Mouse (Mus musculus) layer of hippocampus, adult 18-20 months (tissue): ENCODE data around the gene AI413582. TPM values are rescaled to one million over a fixed set of nuclear protein-coding genes. Genes with fewer than 3 reads are reported as not detected.

Source experiments
- DNase-seq, 2 experiments: peaks; one replicate each; pipeline ENCODE4 v3.0.0; 2022; ENCODE audit warnings: low spot score in 2 of 2
- total RNA-seq, 2 experiments: library from RNA; stranded (reverse); gene quantifications; 2 replicates each; pipeline ENCODE4 v1.2.3; 2021

Gene AI413582
- total RNA-seq, 2 experiments from 2014 or later = 66.6 to 67.1 TPM

DNA sequence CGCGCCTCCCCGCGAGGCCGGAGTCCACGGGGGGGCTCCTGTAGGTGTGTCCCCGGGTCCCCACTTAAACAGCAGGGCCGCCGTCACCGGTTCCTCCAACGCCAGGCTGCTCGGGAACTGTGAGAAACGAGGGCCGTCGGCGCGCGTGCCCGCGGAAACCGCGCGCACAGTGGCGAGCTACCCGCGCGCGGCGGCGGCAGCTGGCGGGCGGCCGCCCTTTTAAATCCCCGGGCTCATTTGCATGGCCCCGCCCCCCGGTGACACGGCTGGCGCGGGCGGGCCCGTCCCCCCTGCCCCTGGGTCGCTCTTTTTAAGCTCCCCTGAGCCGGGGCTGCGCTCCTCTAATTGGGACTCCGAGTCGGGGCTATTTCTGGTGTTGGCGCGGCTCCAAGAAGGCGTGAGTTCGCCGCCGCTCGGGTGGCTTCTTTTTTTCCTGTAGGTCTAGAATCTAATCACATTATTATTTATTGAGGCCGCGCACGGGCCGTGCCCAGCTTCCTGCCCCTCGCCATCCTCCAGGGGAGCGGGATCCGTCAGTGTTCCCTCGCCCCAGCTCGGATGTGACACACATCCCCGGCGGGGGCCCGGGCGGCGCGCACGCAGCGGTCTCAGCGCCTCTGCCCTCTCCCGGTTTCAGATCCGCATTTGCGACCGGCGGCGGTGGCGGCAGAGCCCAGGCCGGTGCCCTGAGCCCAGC is 9.1 kb downstream of the AI413582 start, which contains the start of gene Hmga1:
TSS of gene Hmga1 (plus strand) at position 183 of the 697 bp plus-strand sequence.
- DNase-seq = peak; percentile 67 to 85

DNA sequence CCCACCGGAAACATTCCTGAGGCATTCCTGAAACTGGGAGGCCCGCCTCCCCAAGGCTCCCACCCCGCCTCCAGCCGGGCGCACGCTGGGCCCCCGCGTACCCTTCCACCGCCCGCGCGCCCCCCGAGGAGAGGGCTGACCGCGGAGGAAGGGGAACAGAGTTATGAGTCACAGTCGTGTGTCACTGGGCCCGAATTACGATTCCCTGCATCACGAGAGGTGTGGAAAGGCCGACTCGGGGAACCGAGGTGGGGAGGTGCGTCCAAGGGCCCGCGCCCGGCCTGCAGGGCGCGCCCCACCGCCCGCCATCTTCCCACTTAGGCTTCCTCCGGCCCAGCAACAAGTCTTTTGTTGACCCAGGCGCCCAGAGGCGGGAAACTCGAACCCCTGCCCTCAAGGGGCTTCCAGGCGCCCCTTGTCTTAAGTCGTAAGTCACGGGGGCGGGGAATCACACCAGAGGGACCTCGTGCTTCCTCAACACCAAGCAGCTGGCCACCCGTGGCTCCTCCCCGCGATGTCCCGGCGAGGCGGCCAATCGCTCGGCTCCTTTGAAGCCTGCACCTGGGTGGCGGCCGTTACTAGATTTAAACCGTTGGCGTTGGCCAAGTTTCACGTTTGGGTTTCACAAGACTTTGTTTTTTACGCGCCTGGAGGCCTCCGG is 9.9 kb downstream of the AI413582 start:
- no peak for DNase-seq

DNA sequence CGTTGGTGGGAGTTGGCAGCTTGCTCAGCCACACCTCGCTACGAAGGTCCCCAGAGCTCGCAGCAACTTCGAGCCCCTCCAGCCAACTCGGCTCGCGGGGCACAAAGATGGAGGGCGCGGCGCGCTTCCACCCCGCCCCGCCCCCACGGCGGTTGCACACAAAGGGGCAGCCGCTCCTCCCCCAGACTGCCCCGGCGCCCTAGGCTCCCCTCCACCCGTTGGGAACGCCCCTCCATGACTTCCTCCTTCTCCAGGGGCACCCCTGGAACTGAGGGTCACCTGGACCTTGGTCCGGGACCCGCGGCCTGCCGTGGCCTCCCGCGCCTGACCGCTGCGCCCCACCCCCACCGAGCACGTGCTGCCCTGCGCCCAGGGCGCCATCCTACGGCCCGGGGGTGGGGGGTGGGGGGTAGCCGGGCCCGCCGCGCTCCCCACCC is 10.5 kb downstream of the AI413582 start:
- no peak for DNase-seq

DNA sequence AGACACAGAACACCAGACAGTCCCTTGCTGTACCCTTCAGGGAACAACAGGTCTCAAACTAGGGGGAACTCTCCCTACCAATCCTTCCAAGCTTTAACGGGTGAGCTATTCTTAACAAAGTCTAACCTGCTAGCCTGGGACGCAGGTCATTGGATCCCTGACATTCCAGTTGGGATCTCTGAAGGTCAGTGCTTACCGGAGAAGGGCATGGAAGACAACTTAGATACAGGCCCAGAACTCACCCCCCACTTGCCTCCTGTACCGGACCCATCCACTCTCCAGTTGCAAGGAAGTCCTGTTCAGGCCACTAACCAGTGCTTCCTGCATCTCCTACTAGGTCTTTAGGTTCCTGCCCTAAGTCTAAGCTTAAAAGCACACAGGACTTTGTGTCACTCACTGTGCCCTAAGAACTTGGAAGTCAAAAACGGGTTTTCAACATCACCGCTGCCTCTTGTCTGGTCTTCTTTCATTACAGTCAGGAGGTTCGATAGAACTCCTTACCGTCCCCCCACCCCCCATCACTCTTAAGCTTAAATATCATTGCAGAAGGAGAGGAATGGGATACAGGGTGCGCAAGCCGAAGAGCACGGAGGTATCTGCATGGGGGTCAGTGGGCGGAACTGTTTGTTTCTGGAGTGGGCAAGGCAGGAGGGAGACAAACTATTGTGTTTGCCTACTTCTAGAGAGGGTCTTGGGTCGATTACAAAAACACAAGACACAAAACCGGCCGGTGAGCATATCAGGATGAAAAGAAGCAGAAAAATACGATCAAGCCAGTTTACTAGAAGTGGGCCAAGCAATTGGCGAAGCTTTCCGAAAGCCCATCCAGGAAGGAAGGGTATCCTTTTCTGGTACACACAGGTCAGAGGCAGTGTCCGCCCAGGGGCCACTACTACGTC is 11.2 kb downstream of the AI413582 start:
- DNase-seq = no peak

DNA sequence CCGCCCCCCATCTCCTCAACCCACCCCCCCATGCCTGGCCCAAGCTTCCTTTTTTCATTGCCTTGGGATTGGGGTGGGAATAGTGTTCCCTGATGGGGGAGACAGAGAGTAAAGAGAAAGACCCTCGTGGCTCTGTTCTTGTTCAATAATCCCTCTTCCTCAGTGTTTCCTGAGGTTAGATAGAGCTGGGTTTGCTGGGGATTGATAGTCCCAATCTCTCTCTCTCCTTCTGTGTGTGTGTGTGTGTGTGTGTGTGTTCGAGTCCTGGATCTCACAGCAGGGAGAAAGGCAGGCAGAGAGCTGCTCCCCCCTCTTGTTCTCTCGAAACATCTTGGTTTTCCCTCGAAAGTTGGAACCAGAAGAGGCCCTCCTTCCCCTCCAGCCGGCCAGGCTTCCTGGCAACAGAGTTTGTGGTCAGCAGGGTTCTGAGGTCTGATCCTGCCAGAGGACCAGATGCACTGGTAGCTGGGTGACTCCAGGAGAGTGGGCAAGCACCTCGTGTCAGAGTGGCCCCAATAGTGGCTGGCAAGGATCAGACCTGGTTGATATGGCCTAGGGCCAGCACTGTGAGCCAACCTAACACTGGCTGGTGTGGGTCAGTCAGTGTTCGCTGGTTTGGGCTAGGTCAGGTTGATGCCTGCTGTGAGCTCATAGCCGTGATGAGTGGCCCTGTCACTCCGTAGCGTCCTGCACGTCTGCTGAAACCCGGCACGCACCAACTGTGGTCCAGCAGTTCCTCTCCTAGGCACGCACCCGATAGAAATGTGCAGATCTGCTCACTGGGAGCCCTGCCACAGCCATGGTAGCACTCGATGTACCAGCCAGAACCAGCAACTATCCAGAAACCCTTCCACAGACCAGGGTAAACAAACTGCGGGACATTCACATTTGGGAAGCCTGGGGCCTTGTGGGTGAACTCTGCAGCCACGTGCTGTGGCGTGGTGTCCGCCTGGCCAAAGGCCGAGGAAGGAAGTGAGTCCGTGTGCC is 13.0 kb downstream of the AI413582 start:
- peak in 1 of 2 experiments; percentile 36 for DNase-seq

DNA sequence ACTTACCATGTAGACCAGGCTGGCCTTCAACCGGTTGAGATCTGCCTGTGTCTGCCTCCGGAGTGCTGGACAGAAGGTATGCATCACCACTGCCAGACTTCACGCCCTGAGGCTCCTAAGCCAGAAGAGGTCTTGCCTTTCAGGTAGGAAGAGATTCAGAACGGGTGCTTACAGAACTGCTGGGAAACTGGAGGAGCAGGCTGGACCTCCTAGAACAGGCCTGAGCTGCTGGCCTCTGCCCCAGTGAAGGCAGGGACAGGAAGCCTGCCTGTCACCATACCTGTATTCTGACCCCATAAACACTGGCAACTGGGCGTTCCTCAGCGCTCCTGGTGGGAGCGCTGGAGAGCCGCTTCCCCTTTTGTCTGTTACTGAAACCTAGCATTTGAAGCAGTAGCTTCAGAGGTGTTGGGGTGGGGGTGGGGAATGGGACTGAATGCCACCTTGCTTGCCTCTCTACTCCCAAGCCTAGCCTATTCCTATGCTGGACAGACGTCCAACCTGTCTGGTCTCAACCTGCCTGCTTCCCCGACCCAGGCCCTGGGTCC is 14.1 kb downstream of the AI413582 start:
- DNase-seq = no peak

DNA sequence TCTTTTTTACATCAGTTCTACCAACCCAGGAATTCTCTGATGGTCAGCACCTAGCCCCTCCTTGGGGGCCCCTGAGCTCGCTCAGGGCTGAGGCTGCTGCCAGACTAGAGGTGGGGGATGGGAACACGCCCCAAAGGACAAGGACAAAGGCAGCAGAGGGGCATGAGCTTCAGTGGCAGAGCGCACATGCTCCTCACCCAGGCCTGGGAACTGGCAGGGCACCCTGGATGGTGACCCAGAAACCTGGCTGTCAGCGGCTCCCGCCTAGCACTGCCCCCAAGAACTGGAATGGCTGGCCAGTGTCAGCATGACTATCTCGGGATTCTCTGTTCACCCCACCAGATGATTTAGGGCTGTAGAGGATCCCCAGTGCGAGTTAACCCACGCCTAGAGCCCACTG is 16.3 kb downstream of the AI413582 start:
- no peak for DNase-seq

DNA sequence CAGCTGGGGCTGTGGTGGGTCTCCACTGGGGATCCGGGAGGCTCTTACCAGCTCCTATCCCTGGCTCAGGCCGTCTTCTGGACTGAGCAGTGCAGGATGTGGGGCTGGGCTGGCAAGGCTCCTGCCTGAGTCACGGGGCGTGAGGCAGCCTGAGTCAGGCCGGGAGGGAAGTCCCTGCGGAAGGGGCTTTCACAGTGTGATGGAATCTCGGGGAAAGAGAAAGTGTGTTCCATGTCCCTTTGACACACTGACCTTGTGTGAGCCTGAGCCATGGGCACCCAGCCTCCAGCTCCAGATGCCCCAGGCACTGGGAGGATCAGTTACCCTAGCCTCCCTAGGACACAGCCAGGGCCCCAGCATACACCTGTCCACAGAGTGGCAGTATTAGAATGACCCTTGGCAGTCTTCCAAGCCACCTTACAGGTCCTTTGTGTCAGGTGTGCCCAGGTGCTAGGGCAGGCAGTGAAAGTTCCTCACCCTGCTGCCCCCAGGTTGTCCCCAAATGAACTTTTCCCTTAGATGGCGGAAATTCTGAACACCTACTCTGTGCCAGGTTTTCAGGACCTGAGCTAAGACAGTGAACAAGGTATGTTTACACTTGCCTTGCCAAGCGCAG is 18.2 kb downstream of the AI413582 start:
- DNase-seq = no peak

DNA sequence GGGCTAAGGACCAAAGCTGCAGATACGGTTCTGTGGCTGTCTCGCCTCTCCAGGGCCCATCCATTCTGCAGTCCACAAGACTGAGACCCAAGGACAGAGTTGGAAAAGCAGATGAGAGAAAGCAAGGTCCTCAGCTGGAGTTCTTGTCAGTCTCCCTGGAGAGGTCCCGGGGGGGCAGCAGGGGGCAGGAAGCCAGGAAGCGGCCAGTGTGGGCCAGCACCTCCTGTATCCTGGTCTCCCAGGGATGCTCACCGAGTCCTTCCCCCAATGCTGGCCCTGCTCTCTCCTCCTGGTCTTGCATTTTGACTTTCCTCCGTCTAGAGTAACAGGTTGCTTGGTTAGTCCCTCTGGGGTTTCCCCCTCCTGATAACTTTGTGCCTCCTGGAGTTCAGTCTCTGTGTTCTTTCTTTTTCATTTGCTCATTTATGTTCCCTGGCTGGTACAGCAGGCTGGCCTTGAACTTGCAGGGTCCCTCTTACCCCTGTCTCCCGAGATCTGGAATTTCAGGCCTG is 18.9 kb downstream of the AI413582 start:
- DNase-seq = no peak

DNA sequence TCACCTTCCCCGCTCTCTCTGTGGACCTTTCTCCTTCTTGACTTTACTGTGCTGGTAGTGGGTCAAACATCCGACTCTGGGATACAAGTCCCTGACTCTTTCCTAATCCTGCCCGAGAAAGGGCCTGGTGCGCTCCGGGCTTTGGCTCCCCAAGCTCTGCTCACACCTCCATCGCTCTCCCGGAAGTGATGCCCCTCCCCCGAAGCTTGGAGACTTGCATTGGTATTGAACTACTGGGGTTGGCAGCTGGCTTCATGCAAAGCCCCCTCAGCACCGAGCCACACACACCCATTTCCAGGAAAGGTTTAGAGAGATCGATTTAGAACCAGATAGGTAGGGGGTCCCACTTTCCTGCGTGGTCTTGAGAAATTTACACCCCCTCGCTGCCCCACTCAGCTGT is 19.6 kb downstream of the AI413582 start:
- no peak for DNase-seq

DNA sequence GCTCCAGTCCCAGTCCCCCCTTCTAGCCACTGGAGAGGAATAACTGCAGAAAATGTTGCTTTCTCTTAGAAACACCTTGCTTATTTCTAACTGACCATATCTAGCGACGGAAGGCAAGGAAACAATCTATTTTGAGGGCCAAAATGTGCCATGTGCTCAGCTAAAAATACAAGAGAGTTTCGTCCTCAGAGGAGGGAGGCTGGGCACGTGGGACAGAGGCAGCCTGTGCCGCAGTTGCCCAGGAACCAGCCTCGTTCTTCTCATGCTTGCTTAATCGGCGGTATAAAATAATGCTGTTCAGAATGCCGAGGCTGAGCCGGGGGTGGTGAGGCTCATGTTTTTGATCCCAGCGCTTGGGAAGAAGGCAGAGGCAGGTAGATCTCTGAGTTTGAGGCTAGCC is 21.0 kb downstream of the AI413582 start:
- DNase-seq = peak in 1 of 2 experiments; percentile 45

DNA sequence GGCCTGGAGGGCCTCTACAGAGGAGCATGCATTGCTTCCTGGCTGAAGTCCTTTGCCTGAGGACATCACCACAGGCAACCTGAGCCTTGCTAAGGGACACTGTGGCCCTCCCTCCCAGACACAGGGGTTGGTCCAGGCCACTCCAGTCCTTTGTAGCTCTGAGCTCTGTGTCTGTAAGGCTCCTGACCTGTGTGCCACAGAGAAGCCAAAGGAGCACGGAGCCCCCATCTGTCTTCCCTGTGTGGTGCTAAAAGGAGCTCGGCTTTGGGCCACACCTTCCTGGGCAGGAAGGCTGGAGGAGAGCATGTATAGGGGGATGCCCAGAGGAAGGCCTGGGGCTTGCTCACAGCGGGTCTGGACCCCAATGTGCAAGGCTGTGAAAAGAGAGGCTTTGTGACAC is 23.6 kb downstream of the AI413582 start:
- DNase-seq = no peak

DNA sequence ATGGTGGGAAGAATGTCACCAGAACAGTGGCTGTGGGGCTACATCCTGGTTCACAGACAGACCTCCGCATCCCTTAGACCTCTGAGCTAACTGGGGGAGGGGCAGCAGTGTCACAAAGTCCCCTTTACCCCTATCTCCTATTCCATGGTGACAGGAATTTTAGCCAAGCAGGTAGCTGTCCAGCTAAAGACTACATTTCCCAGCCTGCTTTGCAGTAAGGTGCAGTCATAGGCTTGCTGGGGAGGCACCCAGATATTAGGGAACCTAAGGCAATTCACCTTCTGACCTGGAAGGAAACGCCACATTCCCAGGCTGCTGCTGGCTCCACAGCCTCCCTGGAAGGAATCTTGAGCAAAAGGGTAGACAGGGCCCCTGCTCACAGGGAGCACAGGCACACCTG is 24.3 kb downstream of the AI413582 start:
- DNase-seq = no peak

DNA sequence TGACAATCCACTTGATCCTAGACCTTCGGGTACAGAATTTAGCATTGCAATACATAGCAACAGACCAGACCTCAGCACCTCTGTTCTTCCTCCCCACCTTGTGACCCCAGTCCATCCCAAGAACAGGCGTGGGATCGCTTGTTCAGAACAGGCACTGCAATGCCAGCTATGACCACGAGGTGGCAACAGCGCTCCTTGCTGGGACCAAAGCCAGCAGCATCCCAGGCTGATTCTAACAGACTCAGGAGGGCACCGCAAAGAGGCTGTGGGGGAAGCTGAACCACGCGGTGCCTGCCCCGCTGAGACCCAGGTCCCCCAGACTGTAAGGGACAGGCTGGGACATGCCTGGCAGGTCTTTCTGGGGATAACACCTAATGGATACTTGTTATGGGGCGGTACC is 30.8 kb downstream of the AI413582 start:
- peak; percentile 81 to 93 for DNase-seq

DNA sequence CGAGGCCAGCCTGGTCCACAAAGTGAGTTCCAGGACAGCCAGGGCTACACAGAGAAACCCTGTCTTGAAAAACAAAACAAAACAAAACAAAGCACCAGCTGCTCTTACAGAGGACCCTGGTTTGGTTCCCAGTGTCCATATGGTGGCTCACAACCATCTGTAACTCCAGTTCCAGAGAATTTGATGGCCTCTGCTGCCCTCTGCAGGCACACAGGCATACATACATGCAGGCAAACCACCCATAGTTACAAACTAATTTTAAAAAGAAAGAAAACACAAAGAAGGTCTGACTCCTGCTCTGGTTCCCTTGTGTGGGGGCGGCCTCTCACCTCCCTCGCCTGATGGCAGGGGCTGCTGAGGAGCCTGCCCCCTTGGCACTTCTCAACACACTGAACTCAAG is 32.2 kb downstream of the AI413582 start:
- DNase-seq = no peak

DNA sequence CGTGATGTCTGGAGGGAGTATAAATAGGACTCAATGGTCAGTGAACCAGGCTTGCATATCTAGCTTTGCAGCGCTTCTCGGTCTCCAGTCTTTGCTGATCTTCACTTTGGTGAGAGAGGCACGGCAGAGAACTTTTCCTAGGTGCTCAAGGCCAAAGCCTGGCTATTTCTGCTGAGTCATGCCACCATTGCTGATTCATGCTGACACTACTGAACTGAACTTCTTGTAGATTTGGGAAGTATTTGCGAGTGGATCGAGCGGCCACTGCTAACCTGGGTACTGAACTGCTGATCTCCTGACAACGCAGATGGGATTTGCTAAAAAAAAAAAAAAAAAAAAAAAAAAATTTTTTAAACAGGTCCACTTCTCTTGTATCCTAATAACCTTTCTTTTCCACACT is 33.5 kb downstream of the AI413582 start:
- DNase-seq = no peak

DNA sequence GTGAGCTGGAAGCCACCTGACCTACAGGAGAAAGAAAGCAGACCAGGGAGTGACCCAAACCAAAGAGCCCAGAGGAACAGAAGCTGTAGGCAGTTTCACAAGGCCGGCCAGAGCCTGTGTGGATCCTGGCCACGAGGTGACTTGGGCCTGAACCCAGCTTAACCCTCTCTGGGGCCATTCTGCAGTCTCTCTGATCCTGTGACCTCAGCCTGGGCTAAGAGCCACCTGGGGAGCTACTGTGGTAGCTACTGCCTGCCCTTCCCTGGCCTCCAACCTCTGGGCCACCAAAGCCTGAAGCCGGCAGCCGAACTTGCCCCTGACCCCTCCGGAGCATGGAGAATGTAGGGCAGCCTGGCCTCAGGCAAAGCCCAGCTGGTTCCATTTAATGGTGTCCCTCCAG is 36.8 kb downstream of the AI413582 start:
- DNase-seq = no peak

DNA sequence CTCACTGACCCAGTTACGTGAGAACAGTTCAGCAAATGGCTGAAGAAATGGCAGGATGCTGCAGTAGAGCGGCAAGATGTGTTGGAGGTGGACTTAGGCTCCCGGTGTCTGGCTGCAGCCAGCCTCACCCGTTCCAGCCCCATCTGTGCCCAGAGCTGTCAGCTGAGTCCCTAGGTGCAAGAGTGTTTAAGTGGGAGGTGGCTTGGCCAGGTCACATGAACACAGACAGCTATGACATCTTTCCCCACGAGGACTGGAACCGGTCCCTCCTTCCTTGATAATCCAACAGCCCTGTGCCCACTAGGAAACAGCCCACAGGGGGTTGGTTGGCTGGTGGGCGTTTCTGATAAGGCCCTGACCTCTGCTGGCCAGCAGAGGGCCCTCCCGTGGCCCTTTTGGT is 37.5 kb downstream of the AI413582 start:
- DNase-seq = no peak

DNA sequence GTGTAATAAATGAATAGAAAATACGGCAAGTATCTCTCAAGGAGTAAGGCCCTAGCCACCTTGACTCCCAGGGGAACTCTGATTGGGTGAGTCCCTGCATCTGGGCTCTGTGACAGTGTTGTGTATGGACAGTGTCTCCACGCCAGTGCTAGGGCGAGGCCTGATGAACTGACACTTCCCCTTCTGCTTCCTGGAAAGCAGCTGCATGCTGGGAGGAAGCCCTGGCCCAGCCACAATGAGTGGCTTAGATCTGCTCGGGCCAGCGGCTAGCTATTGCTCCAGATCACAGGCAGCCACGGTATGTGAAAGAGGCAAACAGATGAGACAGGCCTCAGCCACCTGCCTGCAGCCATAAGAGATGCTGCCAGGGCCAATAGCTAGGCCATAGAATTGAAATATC is 38.4 kb downstream of the AI413582 start:
- no peak for DNase-seq

DNA sequence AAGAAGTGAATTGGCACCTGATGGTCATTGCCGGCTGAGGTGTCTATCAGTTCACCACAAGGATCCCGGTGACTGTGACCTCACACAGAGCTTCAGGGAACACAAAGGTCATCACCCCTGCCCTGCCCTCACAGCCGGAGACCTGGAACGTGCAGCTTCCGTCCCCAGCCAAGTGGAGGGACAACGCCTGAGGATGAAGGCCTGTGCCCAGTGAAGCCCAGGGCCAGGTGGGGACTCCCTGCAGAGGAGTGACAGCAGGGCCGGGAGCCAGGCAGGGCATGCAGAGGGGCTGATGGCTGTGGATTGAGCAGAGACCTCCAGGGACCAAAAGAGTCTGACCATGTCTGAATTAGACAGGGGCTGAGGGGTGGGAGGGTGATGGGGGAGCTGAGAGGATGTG is 42.4 kb downstream of the AI413582 start:
- DNase-seq = no peak
